Mouse (Mus musculus): ENCODE data around the gene Syngr4. TPM values are rescaled to one million over a fixed set of nuclear protein-coding genes. Genes with fewer than 3 reads are reported as not detected.
"Not testable (repeated sequence)": the region's sequence is repeated elsewhere in the genome, so short reads cannot be mapped to it uniquely, and the experiment has no call there.

The Syngr4 gene
- polyA plus RNA-seq, 1 experiment from 2014 or later: 0.46 TPM

- H3K27me3 ChIP-seq (ENCODE audit: control insufficient read depth, insufficient read depth, low read length): no peaks in the 10 kb centered on the region
- H3K4me1 ChIP-seq (replicated peaks; ENCODE audit: control insufficient read depth, insufficient read depth): no peaks in the 10 kb centered on the region; the same call in 1 of the 2 replicates
- peak; percentile 67 for DNase-seq (ENCODE audit: low spot score)
- H3K9ac ChIP-seq (ENCODE audit: low read length): peak overlapping the region; percentile 73
- ATAC-seq (ENCODE audit: low FRiP score, low TSS enrichment): peak; percentile 68
- peak overlapping the region; percentile 90 for H3K4me2 ChIP-seq (replicated peaks; ENCODE audit: low read depth)
- no peak for TF ChIP-seq EP300 (optimal IDR thresholded peaks at IDR 0.05)
- TF ChIP-seq CTCF (IDR thresholded peaks at IDR 0.05; ENCODE audit: low read depth): no peak
- no peaks in the 10 kb centered on the region for H3K9me3 ChIP-seq (ENCODE audit: control insufficient read depth, low read length)
- H3K27ac ChIP-seq (replicated peaks): peak overlapping the region; percentile 83
- 2% methylated on average over 19 of the region's 19 CpGs for WGBS
- no peaks in the 10 kb centered on the region for H3K36me3 ChIP-seq (ENCODE audit: control insufficient read depth, insufficient read depth, low read length)
- peak overlapping the region; percentile 50 for H3K4me3 ChIP-seq (ENCODE audit: low read depth, low read length)
Observed at GRCm38 (mm10) chr7:45897258-45897757, 794 bp upstream of the Syngr4 start.

- Histone ChIP-seq H3K9ac (ENCODE audit: low read length) (no peak overlapping the region), H3K4me1 (replicated peaks; ENCODE audit: control insufficient read depth, insufficient read depth) (no peaks in the 10 kb centered on the region; the same call in 1 of the 2 replicates), H3K27me3 (ENCODE audit: control insufficient read depth, insufficient read depth, low read length) (no peaks in the 10 kb centered on the region), H3K4me2 (replicated peaks; ENCODE audit: low read depth) (0 out of 2 replicates have a peak overlapping the region, but pooled peaks have one; percentile 35), H3K4me3 (ENCODE audit: low read depth, low read length) (0 out of 2 replicates have a peak overlapping the region, but pooled peaks have one; percentile 8), H3K36me3 (ENCODE audit: control insufficient read depth, insufficient read depth, low read length) (no peaks in the 10 kb centered on the region), H3K27ac (replicated peaks) (no peak overlapping the region), H3K9me3 (ENCODE audit: control insufficient read depth, low read length) (no peaks in the 10 kb centered on the region)
- peak; percentile 1; the same call in 1 of the 2 replicates for ATAC-seq (ENCODE audit: low FRiP score, low TSS enrichment)
- TF ChIP-seq CTCF (IDR thresholded peaks at IDR 0.05; ENCODE audit: low read depth): no peak
- no peak for TF ChIP-seq EP300 (optimal IDR thresholded peaks at IDR 0.05)
- WGBS: 77% methylated on average over 6 of the region's 6 CpGs
- DNase-seq (ENCODE audit: low spot score): no peak
Observed at GRCm38 (mm10) chr7:45895931-45896516, 490 bp downstream of the Syngr4 start.

- ATAC-seq (ENCODE audit: low FRiP score, low TSS enrichment) (no peak), DNase-seq (ENCODE audit: low spot score) (no peak)
- H3K4me1 ChIP-seq (replicated peaks; ENCODE audit: control insufficient read depth, insufficient read depth): no peaks in the 10 kb centered on the region; the same call in 1 of the 2 replicates
- H3K36me3 ChIP-seq (ENCODE audit: control insufficient read depth, insufficient read depth, low read length): no peaks in the 10 kb centered on the region
- H3K27ac ChIP-seq (replicated peaks): no peak overlapping the region
- 92% methylated on average over 2 of the region's 2 CpGs for WGBS
- H3K4me3 ChIP-seq (ENCODE audit: low read depth, low read length): no peak overlapping the region
- no peak overlapping the region for H3K4me2 ChIP-seq (replicated peaks; ENCODE audit: low read depth)
- H3K9me3 ChIP-seq (ENCODE audit: control insufficient read depth, low read length): no peaks in the 10 kb centered on the region
- TF ChIP-seq CTCF (IDR thresholded peaks at IDR 0.05; ENCODE audit: low read depth): no peak
- no peak for TF ChIP-seq EP300 (optimal IDR thresholded peaks at IDR 0.05)
- H3K27me3 ChIP-seq (ENCODE audit: control insufficient read depth, insufficient read depth, low read length): no peaks in the 10 kb centered on the region
- no peak overlapping the region for H3K9ac ChIP-seq (ENCODE audit: low read length)
Observed at GRCm38 (mm10) chr7:45892651-45893050, 3.9 kb downstream of the Syngr4 start.

- TF ChIP-seq EP300 (optimal IDR thresholded peaks at IDR 0.05): no peak
- no peak for TF ChIP-seq CTCF (IDR thresholded peaks at IDR 0.05; ENCODE audit: low read depth)
- H3K4me3 ChIP-seq (ENCODE audit: low read depth, low read length): no peak overlapping the region
- WGBS: 45% methylated on average over 3 of the region's 3 CpGs
- DNase-seq (ENCODE audit: low spot score) (no peak), ATAC-seq (ENCODE audit: low FRiP score, low TSS enrichment) (no peak)
- no peak overlapping the region for H3K4me2 ChIP-seq (replicated peaks; ENCODE audit: low read depth)
- H3K9me3 ChIP-seq (ENCODE audit: control insufficient read depth, low read length): no peaks in the 10 kb centered on the region
- H3K4me1 ChIP-seq (replicated peaks; ENCODE audit: control insufficient read depth, insufficient read depth): no peaks in the 10 kb centered on the region
- no peak overlapping the region for H3K9ac ChIP-seq (ENCODE audit: low read length)
- peaks cover 20% of the 10 kb centered on the region for H3K36me3 ChIP-seq (ENCODE audit: control insufficient read depth, insufficient read depth, low read length)
- no peaks in the 10 kb centered on the region for H3K27me3 ChIP-seq (ENCODE audit: control insufficient read depth, insufficient read depth, low read length)
- H3K27ac ChIP-seq (replicated peaks): no peak overlapping the region
Observed at GRCm38 (mm10) chr7:45887246-45887645, 9.3 kb downstream of the Syngr4 start.

DNA sequence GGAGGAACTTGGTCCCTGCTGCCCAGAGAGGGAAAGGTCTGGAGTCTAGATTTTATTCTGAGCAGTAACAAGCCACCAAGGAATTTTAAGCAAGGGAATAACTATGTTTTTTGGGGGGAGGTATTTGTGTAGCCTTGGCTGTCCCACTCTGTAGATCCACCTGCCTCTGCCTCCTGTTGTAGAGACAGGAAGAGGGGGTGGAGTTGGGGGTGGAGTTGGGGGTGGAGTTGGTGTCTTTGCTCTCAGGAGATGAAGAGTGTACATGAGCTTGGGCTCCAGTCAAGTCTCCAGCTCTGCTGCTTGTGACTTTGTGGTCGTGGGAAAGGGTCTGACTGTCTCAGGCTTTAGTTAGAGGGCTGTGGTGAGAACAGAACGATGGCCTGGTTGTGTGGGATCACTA is 15.5 kb downstream of the Syngr4 start:
- Histone ChIP-seq H3K4me2 (replicated peaks; ENCODE audit: low read depth) (no peak overlapping the region), H3K9me3 (ENCODE audit: control insufficient read depth, low read length) (no peaks in the 10 kb centered on the region), H3K36me3 (ENCODE audit: control insufficient read depth, insufficient read depth, low read length) (peaks cover 58% of the 10 kb centered on the region), H3K27me3 (ENCODE audit: control insufficient read depth, insufficient read depth, low read length) (no peaks in the 10 kb centered on the region), H3K4me1 (replicated peaks; ENCODE audit: control insufficient read depth, insufficient read depth) (no peaks in the 10 kb centered on the region), H3K27ac (replicated peaks) (no peak overlapping the region), H3K9ac (ENCODE audit: low read length) (no peak overlapping the region), H3K4me3 (ENCODE audit: low read depth, low read length) (no peak overlapping the region)
- ATAC-seq (ENCODE audit: low FRiP score, low TSS enrichment): no peak
- no peak for DNase-seq (ENCODE audit: low spot score)
- WGBS: 91% methylated on average over 2 of the region's 2 CpGs
- TF ChIP-seq EP300 (optimal IDR thresholded peaks at IDR 0.05) (no peak), CTCF (IDR thresholded peaks at IDR 0.05; ENCODE audit: low read depth) (no peak)

- no peak overlapping the region for H3K9ac ChIP-seq (ENCODE audit: low read length)
- no peak overlapping the region for H3K27ac ChIP-seq (replicated peaks)
- ATAC-seq (ENCODE audit: low FRiP score, low TSS enrichment) (no peak), DNase-seq (ENCODE audit: low spot score) (no peak)
- no peaks in the 10 kb centered on the region; the same call in 1 of the 2 replicates for H3K4me1 ChIP-seq (replicated peaks; ENCODE audit: control insufficient read depth, insufficient read depth)
- peaks cover 63% of the 10 kb centered on the region for H3K36me3 ChIP-seq (ENCODE audit: control insufficient read depth, insufficient read depth, low read length)
- no peaks in the 10 kb centered on the region for H3K9me3 ChIP-seq (ENCODE audit: control insufficient read depth, low read length)
- TF ChIP-seq CTCF (IDR thresholded peaks at IDR 0.05; ENCODE audit: low read depth) (no peak), EP300 (optimal IDR thresholded peaks at IDR 0.05) (no peak)
- H3K27me3 ChIP-seq (ENCODE audit: control insufficient read depth, insufficient read depth, low read length): no peaks in the 10 kb centered on the region
- WGBS: 98% methylated on average over 4 of the region's 4 CpGs
- no peak overlapping the region for H3K4me2 ChIP-seq (replicated peaks; ENCODE audit: low read depth)
- no peak overlapping the region for H3K4me3 ChIP-seq (ENCODE audit: low read depth, low read length)
Observed at GRCm38 (mm10) chr7:45880531-45880930, 16.0 kb downstream of the Syngr4 start.

GRCm38 (mm10) chr7:45878278-45878677 is 18.2 kb downstream of the Syngr4 start, which contains the start of gene Grin2d:
Grin2d (minus strand) TSS chr7:45878378.
- 84% methylated on average over 1 of the region's 1 CpGs for WGBS
- not testable (repeated sequence) for H3K4me1 ChIP-seq (replicated peaks; ENCODE audit: control insufficient read depth, insufficient read depth); H3K4me3 ChIP-seq (ENCODE audit: low read depth, low read length); H3K9me3 ChIP-seq (ENCODE audit: control insufficient read depth, low read length); H3K4me2 ChIP-seq (replicated peaks; ENCODE audit: low read depth); ATAC-seq (ENCODE audit: low FRiP score, low TSS enrichment); H3K27me3 ChIP-seq (ENCODE audit: control insufficient read depth, insufficient read depth, low read length); DNase-seq (ENCODE audit: low spot score); H3K27ac ChIP-seq (replicated peaks); H3K9ac ChIP-seq (ENCODE audit: low read length)
- H3K36me3 ChIP-seq (ENCODE audit: control insufficient read depth, insufficient read depth, low read length): peaks cover 59% of the 10 kb centered on the region
